Mouse (Mus musculus) embryonic facial prominence, embryonic 12.5 days (tissue): Measurements from ENCODE around the gene Aak1. TPM values are rescaled to one million over a fixed set of nuclear protein-coding genes. Genes with fewer than 3 reads are reported as not detected.

Experiments
- ATAC-seq: fragments of 200-750 bp; cut with Nextera tagmentation; 2 replicates; pipeline ENCODE4 v1.8.0; 2017; ENCODE audit not compliant: insufficient number of reproducible peaks, insufficient read depth, low FRiP score, low TSS enrichment
- H3K27ac ChIP-seq: fragments of 300-500 bp; sonication (generic); 2 replicates; pipeline ENCODE4 v1.5.1; 2016; ENCODE audit warnings: mild to moderate bottlenecking
- H3K27me3 ChIP-seq: fragments of 300-500 bp; sonication (generic); 2 replicates; pipeline ENCODE4 v1.6.1; 2016; ENCODE audit warnings: mild to moderate bottlenecking, moderate library complexity
- H3K36me3 ChIP-seq: fragments of 300-500 bp; sonication (generic); 2 replicates; pipeline ENCODE4 v1.6.1; 2016; ENCODE audit warnings: mild to moderate bottlenecking
- H3K4me1 ChIP-seq: fragments of 300-500 bp; sonication (generic); 2 replicates; pipeline ENCODE4 v1.6.1; 2016
- H3K4me2 ChIP-seq: fragments of 300-500 bp; sonication (generic); replicated peaks from 2 replicates; pipeline ENCODE4 v1.6.1; 2016; ENCODE audit warnings: mild to moderate bottlenecking, moderate library complexity
- H3K4me3 ChIP-seq: fragments of 300-500 bp; sonication (generic); 2 replicates; pipeline ENCODE4 v1.5.1; 2016; ENCODE audit warnings: mild to moderate bottlenecking
- H3K9ac ChIP-seq: fragments of 300-500 bp; sonication (generic); 2 replicates; pipeline ENCODE4 v1.6.1; 2016; ENCODE audit warnings: mild to moderate bottlenecking, moderate library complexity
- H3K9me3 ChIP-seq: fragments of 300-500 bp; sonication (generic); 2 replicates; pipeline ENCODE4 v1.6.1; 2016; ENCODE audit warnings: mild to moderate bottlenecking, moderate library complexity
- WGBS: fragments of 180-500 bp; shearing (Covaris S2); methylation state at CpG from one replicate; pipeline ENCODE4 v1.1.7; 2016; 5-methylcytosine and 5-hydroxymethylcytosine counted together
- polyA plus RNA-seq: library from polyadenylated mRNA; unstranded; fragments of >200 nt; fragmentation: Nextera tagmentation; extraction: Ambion mirVana; gene quantifications from 2 replicates; pipeline ENCODE4 v1.2.1, GENCODE M21; 2016

Gene Aak1
- polyA plus RNA-seq, 1 experiment from 2014 or later = 19.7 TPM

- no peak for ATAC-seq
- Histone ChIP-seq H3K27ac (peak overlapping the region; percentile 54), H3K9me3 (peaks cover 10% of the 10 kb centered on the region), H3K36me3 (peaks cover 30% of the 10 kb centered on the region), H3K4me2 (no peak overlapping the region), H3K4me3 (no peak overlapping the region), H3K27me3 (no peaks in the 10 kb centered on the region), H3K4me1 (peaks cover 8% of the 10 kb centered on the region; the same call in 1 of the 2 replicates), H3K9ac (no peak overlapping the region)
- 41% methylated on average over 5 of the region's 5 CpGs for WGBS
Observed at GRCm38 (mm10) chr6:86934541-86934940, 85.2 kb downstream of the Aak1 start.

- Histone ChIP-seq H3K4me3 (no peak overlapping the region), H3K4me2 (no peak overlapping the region), H3K27ac (no peak overlapping the region), H3K9ac (no peak overlapping the region), H3K36me3 (peaks cover 49% of the 10 kb centered on the region), H3K9me3 (peaks cover 10% of the 10 kb centered on the region), H3K27me3 (no peaks in the 10 kb centered on the region), H3K4me1 (no peaks in the 10 kb centered on the region)
- ATAC-seq = no peak
- 90% methylated on average over 7 of the region's 7 CpGs for WGBS
Observed at GRCm38 (mm10) chr6:86939797-86940196, 90.5 kb downstream of the Aak1 start.

- Histone ChIP-seq H3K27me3 (no peaks in the 10 kb centered on the region), H3K4me2 (no peak overlapping the region), H3K27ac (no peak overlapping the region), H3K4me1 (no peaks in the 10 kb centered on the region), H3K4me3 (no peak overlapping the region), H3K9me3 (peaks cover under 1% of the 10 kb centered on the region), H3K9ac (no peak overlapping the region), H3K36me3 (peaks cover 48% of the 10 kb centered on the region)
- no peak for ATAC-seq
- 96% methylated on average over 9 of the region's 9 CpGs for WGBS
Observed at GRCm38 (mm10) chr6:86940966-86941365, 91.6 kb downstream of the Aak1 start.

- Histone ChIP-seq H3K36me3 (peaks cover 25% of the 10 kb centered on the region), H3K27me3 (no peaks in the 10 kb centered on the region), H3K9me3 (no peaks in the 10 kb centered on the region), H3K4me3 (no peak overlapping the region), H3K9ac (no peak overlapping the region), H3K27ac (no peak overlapping the region), H3K4me1 (no peaks in the 10 kb centered on the region), H3K4me2 (no peak overlapping the region)
- 73% methylated on average over 8 of the region's 8 CpGs for WGBS
- no peak for ATAC-seq
Observed at GRCm38 (mm10) chr6:86947100-86947499, 97.8 kb downstream of the Aak1 start.

GRCm38 (mm10) chr6:86948746-86949145, 99.4 kb downstream of the Aak1 start:
- Histone ChIP-seq H3K27me3 (no peaks in the 10 kb centered on the region), H3K4me2 (no peak overlapping the region), H3K27ac (no peak overlapping the region), H3K4me3 (no peak overlapping the region), H3K36me3 (peaks cover 32% of the 10 kb centered on the region), H3K4me1 (no peaks in the 10 kb centered on the region), H3K9me3 (no peaks in the 10 kb centered on the region), H3K9ac (no peak overlapping the region)
- ATAC-seq = no peak
- WGBS = 92% methylated on average over 2 of the region's 2 CpGs

GRCm38 (mm10) chr6:86950141-86950540, 100.8 kb downstream of the Aak1 start:
- H3K36me3 ChIP-seq = peaks cover 28% of the 10 kb centered on the region
- H3K4me1 ChIP-seq = no peaks in the 10 kb centered on the region
- 84% methylated on average over 1 of the region's 1 CpGs for WGBS

GRCm38 (mm10) chr6:86950733-86951255, 101.5 kb downstream of the Aak1 start:
- H3K9me3 ChIP-seq = no peaks in the 10 kb centered on the region
- 78% methylated on average over 1 of the region's 1 CpGs for WGBS
- no peaks in the 10 kb centered on the region for H3K4me1 ChIP-seq

More at GRCm38 (mm10) chr6:86950141-86950540, 100.8 kb downstream of the Aak1 start:
- Histone ChIP-seq H3K4me2 (no peak overlapping the region), H3K9me3 (no peaks in the 10 kb centered on the region), H3K27me3 (no peaks in the 10 kb centered on the region), H3K9ac (no peak overlapping the region), H3K27ac (no peak overlapping the region), H3K4me3 (no peak overlapping the region)
- ATAC-seq = no peak

GRCm38 (mm10) chr6:86955741-86956140, 106.4 kb downstream of the Aak1 start:
- H3K36me3 ChIP-seq = peaks cover 52% of the 10 kb centered on the region

More at GRCm38 (mm10) chr6:86950733-86951255, 101.5 kb downstream of the Aak1 start:
- no peaks in the 10 kb centered on the region for H3K27me3 ChIP-seq
- H3K36me3 ChIP-seq = peaks cover 27% of the 10 kb centered on the region
- no peak for ATAC-seq
- no peak overlapping the region for H3K4me2 ChIP-seq
- H3K27ac ChIP-seq = no peak overlapping the region
- no peak overlapping the region for H3K9ac ChIP-seq
- H3K4me3 ChIP-seq = no peak overlapping the region

GRCm38 (mm10) chr6:86956206-86956605, 106.9 kb downstream of the Aak1 start:
- ATAC-seq = no peak
- peaks cover 55% of the 10 kb centered on the region for H3K36me3 ChIP-seq
- no peaks in the 10 kb centered on the region for H3K27me3 ChIP-seq
- no peaks in the 10 kb centered on the region for H3K9me3 ChIP-seq
- H3K4me3 ChIP-seq = no peak overlapping the region
- H3K27ac ChIP-seq = no peak overlapping the region
- H3K9ac ChIP-seq = no peak overlapping the region
- no peak overlapping the region for H3K4me2 ChIP-seq
- no peaks in the 10 kb centered on the region for H3K4me1 ChIP-seq

More at GRCm38 (mm10) chr6:86955741-86956140, 106.4 kb downstream of the Aak1 start:
- Histone ChIP-seq H3K9ac (no peak overlapping the region), H3K27ac (no peak overlapping the region), H3K27me3 (no peaks in the 10 kb centered on the region), H3K9me3 (no peaks in the 10 kb centered on the region), H3K4me3 (no peak overlapping the region), H3K4me1 (no peaks in the 10 kb centered on the region), H3K4me2 (no peak overlapping the region)
- 86% methylated on average over 3 of the region's 3 CpGs for WGBS
- no peak for ATAC-seq

- no peak overlapping the region for H3K27ac ChIP-seq
- no peak overlapping the region for H3K4me2 ChIP-seq
- H3K4me1 ChIP-seq = no peaks in the 10 kb centered on the region
- no peak overlapping the region for H3K9ac ChIP-seq
- WGBS = 73% methylated on average over 1 of the region's 1 CpGs
- H3K9me3 ChIP-seq = no peaks in the 10 kb centered on the region
- H3K4me3 ChIP-seq = no peak overlapping the region
- no peak for ATAC-seq
- H3K36me3 ChIP-seq = peaks cover 59% of the 10 kb centered on the region
- no peaks in the 10 kb centered on the region for H3K27me3 ChIP-seq
Observed at GRCm38 (mm10) chr6:86959006-86959405, 109.7 kb downstream of the Aak1 start.

- Histone ChIP-seq H3K4me3 (no peak overlapping the region), H3K9me3 (no peaks in the 10 kb centered on the region), H3K4me1 (no peaks in the 10 kb centered on the region), H3K36me3 (peaks cover 76% of the 10 kb centered on the region), H3K9ac (no peak overlapping the region), H3K27ac (no peak overlapping the region), H3K4me2 (no peak overlapping the region), H3K27me3 (no peaks in the 10 kb centered on the region)
- ATAC-seq = no peak
- whole genome bisulfite sequencing = 90% methylated on average over 7 of the region's 7 CpGs
Observed at GRCm38 (mm10) chr6:86963987-86964685, 114.8 kb downstream of the Aak1 start.

GRCm38 (mm10) chr6:86967166-86967565, 117.8 kb downstream of the Aak1 start:
- ATAC-seq = no peak
- Histone ChIP-seq H3K27me3 (no peaks in the 10 kb centered on the region), H3K36me3 (peaks cover 69% of the 10 kb centered on the region), H3K4me2 (no peak overlapping the region), H3K9me3 (no peaks in the 10 kb centered on the region), H3K9ac (no peak overlapping the region), H3K4me3 (no peak overlapping the region), H3K4me1 (no peaks in the 10 kb centered on the region), H3K27ac (no peak overlapping the region)
- WGBS = 78% methylated on average over 2 of the region's 2 CpGs
